8 mouse cellular contexts compared by ENCODE assay signal in the genomic region with DNA sequence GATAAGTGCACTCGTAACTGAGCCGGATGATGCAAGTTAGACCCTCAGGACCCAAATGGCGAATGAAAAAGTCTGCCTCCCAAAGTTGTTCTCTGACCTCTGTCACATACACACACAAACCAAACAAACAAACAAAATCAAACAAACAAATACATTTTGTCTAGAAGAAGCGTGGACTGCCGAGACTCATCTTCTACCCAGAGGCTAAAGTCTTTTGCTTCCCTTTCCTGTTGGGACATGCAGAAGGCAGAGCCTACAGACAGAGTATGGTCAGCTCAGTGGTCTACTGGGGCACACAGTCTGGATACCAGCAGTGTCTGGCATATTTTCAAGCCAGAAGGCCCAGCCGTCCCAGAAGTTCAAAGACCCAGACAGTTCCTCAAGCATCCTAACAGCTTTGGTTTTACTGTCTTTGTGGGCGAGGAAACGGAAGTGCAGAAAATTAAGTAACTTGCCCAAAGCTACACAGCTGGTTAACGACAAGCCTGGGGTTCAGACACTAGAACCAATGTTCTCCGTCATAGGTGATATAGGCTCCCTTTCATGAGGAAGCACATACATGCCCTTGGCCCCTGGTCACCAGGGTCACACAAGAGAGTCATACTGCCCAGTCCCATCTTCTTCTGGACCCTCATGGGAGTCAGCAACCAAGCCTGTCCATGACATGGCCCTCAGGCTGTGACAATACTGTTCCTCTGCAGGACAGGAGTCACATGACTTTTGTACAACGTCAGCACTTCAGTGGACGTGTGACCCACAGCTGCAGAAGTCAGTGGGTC. TPM values are rescaled to one million over a fixed set of nuclear protein-coding genes. Genes with fewer than 3 reads are reported as not detected.
DNase-seq lines count a peak whose midpoint lies in the region; ATAC-seq and TF ChIP-seq lines count a peak whose summit lies in the region.

No protein-coding gene starts in this region.

- peak overlapping the region; percentile 61 for H3K4me2 ChIP-seq in heart, postnatal 0 days (ENCODE audit: low read depth, low read length)
- no peak overlapping the region for H3K4me2 ChIP-seq in hindbrain, embryonic 13.5 days

- no peaks in the 10 kb centered on the region for H3K36me3 ChIP-seq in heart, postnatal 0 days (replicated peaks; ENCODE audit: control insufficient read depth, insufficient read depth, low read length)
- H3K36me3 ChIP-seq in macrophage (ENCODE audit: inconsistent target) = peaks cover 10% of the 10 kb centered on the region
- H3K36me3 ChIP-seq in hindbrain, embryonic 13.5 days = no peaks in the 10 kb centered on the region

- DNase-seq in 416B (ENCODE audit: low read depth) = peak; percentile 86
- DNase-seq in B cell, adult 2 months = peak; percentile 38 to 44
- no peak for DNase-seq in heart, postnatal 0 days (ENCODE audit: low spot score)
- DNase-seq in frontal cortex, postnatal 14 days (ENCODE audit: low spot score in 2 of 2) = no peak
- DNase-seq in retina, postnatal 1 day = no peak
- no peak for DNase-seq in cerebellum, adult 11-12 months

- WGBS in heart, postnatal 0 days = 65% methylated on average over 12 of the region's 12 CpGs
- WGBS in macrophage (ENCODE audit: missing documents) = 6% methylated on average over 12 of the region's 12 CpGs
- WGBS in hindbrain, embryonic 13.5 days = 86% methylated on average over 12 of the region's 12 CpGs

- no peak for TF ChIP-seq CTCF in heart, postnatal 0 days (IDR thresholded peaks at IDR 0.05; ENCODE audit: low read depth)

- TF ChIP-seq EP300 in heart, postnatal 0 days (IDR thresholded peaks at IDR 0.05; ENCODE audit: low read depth) = no peak

- H3K79me2 ChIP-seq in macrophage (ENCODE audit: inconsistent target) = peaks cover 78% of the 10 kb centered on the region

- no peaks in the 10 kb centered on the region for H3K27me3 ChIP-seq in heart, postnatal 0 days (ENCODE audit: control insufficient read depth, insufficient read depth, low read length)
- H3K27me3 ChIP-seq in hindbrain, embryonic 13.5 days = no peaks in the 10 kb centered on the region

- H3K9me3 ChIP-seq in heart, postnatal 0 days (replicated peaks; ENCODE audit: control insufficient read depth, low read length) = no peaks in the 10 kb centered on the region
- H3K9me3 ChIP-seq in hindbrain, embryonic 13.5 days = no peaks in the 10 kb centered on the region

- H3K9ac ChIP-seq in heart, postnatal 0 days (replicated peaks; ENCODE audit: low read depth, low read length) = peak overlapping the region; percentile 28; the same call in 1 of the 2 replicates
- H3K9ac ChIP-seq in hindbrain, embryonic 13.5 days = no peak overlapping the region

- peak overlapping the region; percentile 45 for H3K4me3 ChIP-seq in heart, postnatal 0 days (ENCODE audit: low read depth, low read length)
- H3K4me3 ChIP-seq in macrophage (ENCODE audit: inconsistent target) = peak overlapping the region; percentile 96
- H3K4me3 ChIP-seq in hindbrain, embryonic 13.5 days = no peak overlapping the region

- no peaks in the 10 kb centered on the region; the same call in 1 of the 2 replicates for H3K4me1 ChIP-seq in heart, postnatal 0 days (ENCODE audit: control insufficient read depth, insufficient read depth)
- no peaks in the 10 kb centered on the region for H3K4me1 ChIP-seq in hindbrain, embryonic 13.5 days (replicated peaks)

- H3K27ac ChIP-seq in heart, postnatal 0 days (ENCODE audit: low read depth) = peak overlapping the region; percentile 33; the same call in 1 of the 2 replicates
- H3K27ac ChIP-seq in macrophage = peak overlapping the region; percentile 89
- H3K27ac ChIP-seq in hindbrain, embryonic 13.5 days = no peak overlapping the region

- no peak for ATAC-seq in heart, postnatal 0 days (ENCODE audit: insufficient read depth, low read depth)
- ATAC-seq in hindbrain, embryonic 13.5 days (ENCODE audit: low FRiP score) = no peak

RNA-seq across cellular contexts. Expression of a gene that starts 2.0 kb away (rescaled TPM):
- 125 and 155 TPM in 2 replicates for total RNA-seq in heart, postnatal 0 days (2014; rRNA removed; ENCODE audit: low replicate concordance)
- polyA plus RNA-seq in heart, postnatal 0 days (2015; fragmentation: Nextera tagmentation; extraction: Ambion mirVana) = 63.0 and 76.9 TPM in 2 replicates
- total RNA-seq in macrophage (2018; cell fraction: chromatin; rRNA removed) = 100 to 1,000 TPM in 16 of 26 experiments, 10 to 100 TPM in 10; 33.3 to 371 (median 145) TPM
- total RNA-seq in macrophage (2018; cell fraction: cytosol; rRNA removed) = 100 to 1,000 TPM; 260 to 946 (median 518) TPM
- total RNA-seq in macrophage (2018; cell fraction: nucleus; rRNA removed) = 100 to 1,000 TPM in 21 of 26 experiments, 10 to 100 TPM in 5; 76.4 to 409 (median 272) TPM
- polyA plus RNA-seq in macrophage (2018) = 323 to 421 TPM (median 415 TPM) in 3 replicates
- polyA plus RNA-seq in hindbrain, embryonic 13.5 days (2015; fragmentation: Nextera tagmentation; extraction: Ambion mirVana) = 10.6 and 12.3 TPM in 2 replicates

Comparison
In these comparisons a context has a peak if more than half of its experiments do, and no peak if none do; other contexts are left out.
1. DNase-seq: peak in 416B (single experiment) and B cell, adult 2 months (2 of 2); none in heart, postnatal 0 days (single experiment), frontal cortex, postnatal 14 days (0 of 2), retina, postnatal 1 day (single experiment) and cerebellum, adult 11-12 months (single experiment).